Mouse (Mus musculus) cerebellum, adult 9-10 months (tissue): Measurements from ENCODE around the gene Rgl2.

Source experiments
- DNase-seq: peaks from one replicate; pipeline ENCODE4 v3.0.0; 2022

Rgl2 gene

DNA sequence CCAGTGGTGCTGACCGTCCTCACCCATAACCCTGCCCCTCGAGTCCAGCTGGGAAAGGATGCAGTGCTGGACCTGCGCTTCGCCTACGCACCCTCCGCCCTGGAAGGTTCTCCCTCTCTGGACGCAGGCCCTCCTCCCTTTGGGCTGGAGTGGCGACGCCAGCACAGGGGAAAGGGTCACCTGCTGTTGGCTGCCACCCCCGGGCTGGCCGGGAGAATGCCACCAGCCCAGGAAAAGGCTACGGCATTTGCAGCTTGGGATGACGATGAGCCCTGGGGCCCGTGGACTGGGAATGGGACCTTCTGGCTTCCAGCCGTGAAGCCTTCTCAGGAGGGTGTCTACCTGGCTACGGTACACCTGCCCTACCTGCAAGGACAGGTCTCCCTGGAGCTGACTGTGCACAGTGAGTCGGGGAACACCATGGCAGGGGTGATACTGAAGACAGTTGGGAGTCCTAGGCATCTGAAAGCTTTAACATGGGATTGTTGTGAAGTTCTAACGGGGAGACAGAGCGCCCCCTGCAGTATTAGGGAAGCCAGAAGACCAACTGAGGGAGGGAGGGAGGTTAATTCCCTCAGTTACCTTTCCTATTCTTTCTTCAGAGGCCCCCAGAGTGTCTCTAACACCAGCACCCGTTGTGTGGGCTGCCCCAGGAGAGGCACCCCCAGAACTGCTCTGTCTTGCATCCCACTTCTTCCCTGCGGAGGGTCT lies 3.8 kb upstream of the Rgl2 start:
- no peak for DNase-seq

DNA sequence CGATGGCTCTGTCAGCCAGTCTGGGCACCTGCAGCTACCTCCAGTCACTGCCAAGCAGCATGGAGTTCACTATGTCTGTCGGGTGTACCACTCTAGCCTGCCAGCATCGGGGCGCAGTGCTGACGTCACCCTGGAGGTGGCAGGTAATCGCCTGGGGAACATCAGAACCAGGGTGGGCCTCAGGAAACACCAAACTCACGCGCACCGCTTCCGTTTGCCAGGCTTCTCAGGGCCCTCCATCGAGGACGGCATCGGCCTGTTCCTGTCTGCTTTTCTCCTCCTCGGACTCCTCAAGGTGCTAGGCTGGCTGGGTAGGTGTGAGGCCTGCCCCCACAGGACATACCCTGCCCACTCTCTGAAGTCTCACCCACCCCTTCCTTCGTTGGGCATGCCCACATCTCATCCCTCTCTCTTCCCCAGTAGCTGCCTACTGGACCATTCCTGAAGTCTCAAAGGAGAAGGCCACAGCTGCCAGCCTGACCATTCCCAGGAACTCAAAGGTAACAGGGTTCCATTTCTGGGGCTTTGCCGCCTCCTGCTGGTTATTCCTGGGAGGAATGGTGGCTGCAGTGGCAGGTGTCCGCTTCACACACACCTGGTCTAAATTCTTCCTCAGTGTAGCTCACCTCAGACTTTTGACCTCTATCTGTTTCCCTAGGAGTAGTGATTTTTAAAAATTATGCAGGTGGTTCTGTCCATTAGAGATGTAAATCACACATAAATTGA lies 3.0 kb upstream of the Rgl2 start:
- DNase-seq, result no peak

DNA sequence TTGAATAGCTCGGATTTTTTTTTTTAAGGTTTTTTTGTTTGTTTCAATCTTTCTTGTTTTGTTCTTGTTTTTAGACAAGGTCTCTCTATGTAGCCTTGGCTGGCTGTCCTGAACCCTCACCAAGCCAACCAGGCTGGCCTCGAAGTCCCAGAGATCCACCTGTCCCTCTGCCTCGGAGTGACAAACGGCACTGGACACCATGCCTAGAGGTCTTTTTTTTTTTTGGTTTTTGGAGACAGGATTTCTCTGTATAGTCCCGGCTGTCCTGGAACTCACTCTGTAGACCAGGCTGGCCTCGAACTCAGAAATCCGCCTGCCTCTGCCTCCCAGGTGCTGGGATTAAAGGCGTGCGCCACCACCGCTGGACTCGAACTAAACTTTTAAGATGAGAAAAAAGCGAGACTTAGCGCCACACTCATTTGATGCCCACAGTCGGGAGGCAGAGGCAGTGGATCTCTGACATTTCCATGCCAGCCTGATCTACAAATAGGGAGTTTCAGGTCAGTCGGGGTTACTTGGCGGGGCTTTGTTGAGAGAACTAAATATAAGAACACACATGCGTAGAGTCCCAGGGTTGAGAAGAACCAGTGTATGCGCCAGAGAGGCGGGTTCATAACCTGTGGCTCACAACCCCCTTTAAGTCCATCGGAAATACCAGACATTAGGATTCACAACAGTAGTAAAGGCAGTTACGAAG lies 944 bp upstream of the Rgl2 start:
- DNase-seq, result no peak

DNA sequence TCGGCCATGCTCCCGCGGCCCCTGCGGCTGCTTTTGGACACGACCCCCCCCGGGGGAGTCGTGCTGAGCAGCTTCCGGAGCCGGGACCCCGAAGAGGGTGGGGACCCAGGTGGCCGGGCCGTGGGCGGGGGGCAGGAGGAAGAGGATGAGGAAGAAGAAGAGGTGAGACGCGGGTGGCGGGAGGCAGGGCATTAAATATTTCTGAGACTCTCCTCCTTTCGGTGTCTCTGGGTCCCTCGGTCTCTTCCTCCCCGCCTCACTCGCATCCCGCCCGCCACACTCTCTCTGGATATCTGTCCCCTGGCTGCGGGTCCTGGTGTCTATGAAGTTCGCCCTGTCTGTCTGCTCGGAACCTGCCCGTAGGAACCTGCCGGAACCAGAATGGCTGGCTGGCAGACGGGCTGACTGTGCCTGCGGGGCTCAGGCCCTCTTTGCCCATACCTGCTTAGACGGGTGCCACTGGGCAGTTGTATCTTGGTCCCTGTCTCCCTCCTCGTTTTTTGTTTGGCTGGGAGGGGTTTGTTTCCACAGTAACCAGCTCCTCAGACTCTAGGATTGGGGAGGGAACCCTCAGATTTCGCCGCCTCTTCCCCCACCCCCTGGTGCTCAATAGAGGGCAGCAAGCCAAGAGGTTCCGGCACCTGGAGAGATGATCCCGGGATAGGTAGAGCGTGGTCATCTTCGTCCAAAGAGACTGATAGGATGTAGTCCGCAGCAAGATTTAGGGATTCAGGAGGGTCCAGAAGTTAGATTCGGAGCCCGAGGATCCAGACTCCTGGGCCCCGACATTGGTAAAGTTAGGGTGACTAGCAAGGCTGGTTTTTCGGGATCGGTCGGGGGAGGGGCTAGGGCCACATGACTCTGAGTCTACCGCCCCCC lies 1.2 kb downstream of the Rgl2 start:
- DNase-seq, result peak; percentile 83

DNA sequence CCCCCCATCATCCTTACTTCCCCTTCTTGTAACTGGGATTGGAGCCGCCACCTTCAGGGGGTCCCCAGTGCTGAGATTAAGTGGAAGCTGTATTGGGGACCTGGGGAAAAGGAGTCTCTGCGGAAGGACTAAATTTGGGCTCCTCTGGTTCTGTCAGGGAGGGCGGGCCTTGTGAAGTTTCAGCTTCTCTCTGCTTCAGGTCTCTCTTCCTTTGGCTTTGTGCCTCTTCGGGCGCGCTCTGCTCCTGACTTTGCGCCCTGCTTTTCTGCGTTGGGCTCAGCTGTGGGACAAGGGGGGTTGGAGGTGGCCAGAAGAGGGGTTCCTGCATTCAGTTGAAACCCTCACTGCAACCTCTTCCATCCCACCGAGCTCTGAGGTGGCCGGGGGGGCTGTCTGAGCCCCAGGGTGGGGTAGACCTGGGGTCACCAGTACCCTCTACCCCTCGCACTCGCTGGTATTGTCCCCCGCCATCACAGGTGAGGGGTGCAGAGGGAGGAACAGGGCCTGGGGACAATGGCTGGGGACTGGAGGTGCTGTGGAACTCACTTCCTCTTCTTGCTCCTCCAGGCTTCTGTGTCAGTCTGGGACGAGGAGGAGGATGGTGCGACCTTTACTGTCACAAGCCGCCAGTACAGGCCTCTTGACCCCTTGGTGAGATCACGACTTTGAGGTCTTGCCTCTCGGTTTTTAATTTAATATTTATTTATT lies 2.0 kb downstream of the Rgl2 start:
- DNase-seq, result no peak

DNA sequence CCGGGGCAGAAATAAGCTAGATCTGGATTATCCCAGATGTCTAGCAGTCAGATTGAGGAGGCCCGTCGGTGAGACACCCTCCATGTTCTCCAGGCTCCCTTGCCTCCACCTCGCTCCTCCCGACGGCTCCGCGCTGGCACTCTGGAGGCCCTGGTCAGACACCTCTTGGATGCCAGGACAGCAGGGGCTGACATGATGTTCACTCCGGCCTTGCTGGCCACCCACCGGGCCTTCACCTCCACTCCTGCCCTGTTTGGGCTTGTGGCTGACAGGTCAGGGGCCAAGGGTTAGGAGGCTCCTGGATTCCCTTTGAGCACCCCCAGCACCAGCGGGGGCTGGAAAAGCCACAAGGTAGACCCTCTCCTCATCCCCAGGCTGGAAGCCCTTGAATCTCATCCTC lies 2.6 kb downstream of the Rgl2 start:
- no peak for DNase-seq

DNA sequence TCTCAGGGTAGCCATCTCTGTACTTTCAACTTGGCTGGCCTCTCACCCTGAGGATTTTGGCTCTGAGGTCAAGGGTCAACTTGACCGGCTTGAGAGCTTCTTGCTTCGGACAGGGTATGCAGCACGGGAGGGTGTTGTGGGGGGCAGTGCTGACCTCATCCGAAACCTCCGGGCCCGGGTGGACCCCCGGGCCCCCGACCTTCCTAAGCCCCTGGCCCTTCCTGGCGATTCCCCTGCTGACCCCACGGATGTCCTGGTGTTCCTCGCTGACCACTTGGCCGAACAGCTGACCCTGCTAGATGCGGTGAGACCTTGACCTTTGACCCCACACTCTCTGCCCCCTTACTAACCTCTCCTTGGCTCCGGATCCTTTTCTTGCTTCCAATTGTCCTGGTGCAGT lies 3.1 kb downstream of the Rgl2 start:
- no peak for DNase-seq

DNA sequence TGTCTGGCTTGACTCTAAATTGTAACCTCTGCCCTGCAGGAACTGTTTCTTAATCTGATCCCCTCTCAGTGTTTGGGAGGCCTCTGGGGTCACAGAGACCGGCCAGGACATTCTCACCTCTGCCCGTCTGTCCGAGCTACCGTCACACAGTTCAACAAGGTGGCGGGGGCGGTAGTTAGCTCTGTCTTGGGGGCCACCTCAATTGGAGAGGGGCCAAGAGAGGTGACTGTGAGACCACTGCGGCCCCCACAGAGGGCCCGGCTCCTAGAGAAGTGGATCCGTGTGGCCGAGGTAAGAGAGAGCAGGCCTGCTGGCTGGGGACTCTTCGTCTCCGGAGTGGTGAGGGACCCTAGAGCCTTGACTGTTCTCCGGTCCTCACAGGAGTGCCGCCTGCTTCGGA lies 3.6 kb downstream of the Rgl2 start:
- DNase-seq, result no peak

DNA sequence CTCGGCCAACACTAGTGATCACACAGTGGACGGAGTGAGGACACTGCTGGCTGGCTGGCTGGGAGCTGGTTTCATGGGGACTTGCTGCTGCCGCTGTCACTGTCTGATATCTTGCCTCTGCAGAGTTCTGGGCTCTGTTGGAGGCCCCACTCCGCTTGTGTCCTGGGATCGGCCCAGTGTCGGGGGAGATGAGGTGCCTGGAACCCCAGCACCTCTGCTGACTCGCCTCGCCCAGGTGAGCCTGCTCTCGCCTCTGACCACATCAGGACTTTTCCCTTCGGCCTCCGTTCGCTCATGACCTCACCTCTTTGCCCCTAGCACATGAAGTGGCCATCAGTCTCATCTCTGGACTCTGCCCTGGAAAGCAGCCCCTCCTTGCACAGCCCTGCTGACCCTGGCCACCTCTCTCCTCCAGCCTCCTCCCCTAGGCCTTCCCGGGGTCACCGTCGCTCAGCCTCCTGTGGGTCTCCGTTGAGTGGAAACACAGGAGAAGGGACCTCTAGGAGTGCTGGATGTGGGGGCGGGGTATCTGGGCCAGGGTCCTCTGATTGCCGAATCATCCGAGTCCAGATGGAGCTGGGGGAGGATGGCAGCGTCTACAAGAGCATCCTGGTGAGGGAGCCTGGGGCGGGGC lies 6.2 kb downstream of the Rgl2 start:
- DNase-seq, result no peak

DNA sequence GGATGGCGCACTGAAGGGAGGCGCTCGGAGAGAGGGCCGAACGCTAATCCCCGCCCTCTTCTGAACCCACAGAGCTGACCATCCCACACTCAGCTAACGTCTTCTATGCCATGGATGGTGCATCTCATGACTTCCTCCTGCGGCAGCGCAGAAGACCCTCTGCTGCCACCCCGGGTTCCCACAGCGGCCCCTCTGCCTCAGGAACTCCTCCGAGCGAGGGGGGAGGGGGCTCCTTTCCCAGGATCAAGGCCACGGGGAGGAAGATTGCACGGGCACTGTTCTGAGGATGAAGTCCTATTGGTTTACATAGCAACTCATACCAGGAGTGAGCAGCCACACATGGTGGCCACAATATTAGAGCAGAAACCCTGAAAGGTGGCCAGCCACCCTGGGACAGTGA lies 7.7 kb downstream of the Rgl2 start:
- DNase-seq, result no peak

DNA sequence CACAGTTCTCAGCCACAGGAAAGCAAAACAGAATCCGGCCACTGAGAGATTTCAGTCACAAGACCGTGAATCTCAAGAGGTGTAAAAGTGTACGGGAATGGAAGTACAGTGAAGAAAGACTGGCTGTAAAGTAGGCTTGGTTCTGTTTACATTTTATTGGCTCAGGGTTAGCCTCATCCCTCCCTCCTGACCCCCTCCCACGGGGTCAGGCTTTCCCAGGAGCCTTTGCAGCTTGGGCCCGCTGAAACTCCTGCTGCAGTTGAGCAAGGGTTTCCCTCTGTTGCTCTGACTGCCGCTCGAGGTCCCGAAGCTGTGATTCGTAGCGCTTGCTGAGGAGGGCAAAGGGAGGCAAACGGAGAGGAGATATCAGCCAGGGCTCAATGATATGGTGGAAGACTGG lies 9.4 kb downstream of the Rgl2 start:
- DNase-seq, result no peak

DNA sequence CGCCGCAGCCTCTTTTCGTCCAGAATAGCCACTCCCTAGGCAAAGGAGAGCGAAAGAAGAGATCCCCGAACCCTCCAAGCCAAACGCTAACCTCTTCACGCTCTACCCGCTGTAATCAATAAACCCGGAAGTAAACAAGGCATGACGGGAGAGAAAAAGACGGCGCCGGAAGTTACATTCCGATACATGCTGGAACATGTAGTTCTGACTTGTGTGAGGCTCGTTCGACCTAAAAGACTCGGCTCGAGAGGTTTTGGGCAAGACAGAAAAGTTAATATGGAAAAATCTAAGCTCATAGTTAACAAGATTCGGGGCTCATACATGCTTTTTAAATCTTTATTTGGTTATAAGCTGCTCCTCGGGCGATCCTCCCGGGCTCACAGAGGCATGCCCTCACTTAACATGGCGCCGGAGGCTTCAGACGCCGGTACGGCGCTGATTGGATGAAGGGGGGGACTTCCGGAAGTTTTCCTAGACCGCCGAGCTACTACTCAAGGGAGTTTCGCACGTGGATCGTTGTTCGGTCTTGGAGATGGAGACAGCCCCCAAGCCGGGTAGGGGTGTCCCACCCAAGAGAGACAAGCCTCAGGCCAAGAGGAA lies 11.0 kb downstream of the Rgl2 start, which contains the start of the genes Pfdn6 and Wdr46:
TSS of gene Pfdn6 (minus strand) at position 138 of the 600 bp plus-strand sequence.
TSS of gene Wdr46 (plus strand) at position 455 of the 600 bp plus-strand sequence.
- peak; percentile 91 for DNase-seq

DNA sequence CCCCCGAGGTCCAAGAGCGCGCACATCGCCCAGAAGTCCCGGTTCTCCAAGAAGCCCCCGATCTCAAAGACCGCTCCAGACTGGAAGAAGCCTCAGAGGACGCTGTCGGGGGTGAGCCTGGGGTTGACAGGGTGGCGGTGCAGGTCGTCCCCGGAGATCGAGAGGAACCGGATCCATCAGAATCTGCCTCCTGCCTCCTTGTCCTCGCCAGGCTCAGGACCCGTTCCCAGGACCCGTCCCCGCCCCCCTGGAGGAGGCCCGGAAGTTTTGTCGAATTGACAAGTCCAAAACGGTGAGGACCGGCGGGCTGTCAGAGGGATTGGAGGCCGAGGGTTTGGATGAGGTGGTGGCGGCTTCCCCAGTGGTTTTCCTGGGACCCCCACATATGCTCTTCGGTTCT lies 11.6 kb downstream of the Rgl2 start:
- no peak for DNase-seq

DNA sequence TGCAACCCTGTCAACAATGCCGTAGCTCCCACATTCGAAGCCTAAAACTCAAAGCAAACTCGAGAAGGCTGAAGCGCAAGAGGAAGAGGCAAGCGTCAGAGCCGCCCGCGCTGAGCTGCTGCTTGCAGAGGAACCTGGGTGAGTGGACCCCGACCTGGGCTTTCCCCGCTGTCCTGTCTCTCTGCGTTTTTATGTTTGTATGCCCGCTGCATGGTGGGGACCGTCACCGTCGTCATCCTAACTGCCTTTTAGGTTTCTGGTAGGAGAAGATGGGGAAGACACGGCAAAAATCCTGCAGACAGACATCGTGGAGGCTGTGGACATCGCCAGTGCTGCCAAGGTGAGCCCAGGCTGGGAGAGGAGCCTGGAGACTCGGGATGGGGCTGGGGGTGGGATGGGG lies 12.0 kb downstream of the Rgl2 start:
- no peak for DNase-seq

DNA sequence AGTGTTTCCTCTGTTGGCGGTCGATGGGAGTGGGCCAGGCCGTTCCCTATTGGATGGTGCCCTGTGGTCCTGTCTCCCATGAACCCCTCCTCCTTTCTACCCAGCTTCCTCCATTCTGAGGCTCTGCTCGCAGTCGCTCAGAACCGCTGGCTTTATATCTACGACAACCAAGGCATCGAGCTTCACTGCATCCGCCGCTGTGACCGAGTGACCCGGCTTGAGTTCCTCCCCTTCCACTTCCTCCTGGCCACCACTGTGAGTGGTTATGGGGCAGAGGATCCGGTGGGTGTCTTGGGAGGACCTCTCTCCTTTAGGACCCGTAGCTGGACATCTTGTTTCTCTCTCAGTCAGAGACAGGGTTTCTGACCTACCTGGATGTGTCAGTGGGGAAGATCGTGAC lies 14.1 kb downstream of the Rgl2 start:
- no peak for DNase-seq

DNA sequence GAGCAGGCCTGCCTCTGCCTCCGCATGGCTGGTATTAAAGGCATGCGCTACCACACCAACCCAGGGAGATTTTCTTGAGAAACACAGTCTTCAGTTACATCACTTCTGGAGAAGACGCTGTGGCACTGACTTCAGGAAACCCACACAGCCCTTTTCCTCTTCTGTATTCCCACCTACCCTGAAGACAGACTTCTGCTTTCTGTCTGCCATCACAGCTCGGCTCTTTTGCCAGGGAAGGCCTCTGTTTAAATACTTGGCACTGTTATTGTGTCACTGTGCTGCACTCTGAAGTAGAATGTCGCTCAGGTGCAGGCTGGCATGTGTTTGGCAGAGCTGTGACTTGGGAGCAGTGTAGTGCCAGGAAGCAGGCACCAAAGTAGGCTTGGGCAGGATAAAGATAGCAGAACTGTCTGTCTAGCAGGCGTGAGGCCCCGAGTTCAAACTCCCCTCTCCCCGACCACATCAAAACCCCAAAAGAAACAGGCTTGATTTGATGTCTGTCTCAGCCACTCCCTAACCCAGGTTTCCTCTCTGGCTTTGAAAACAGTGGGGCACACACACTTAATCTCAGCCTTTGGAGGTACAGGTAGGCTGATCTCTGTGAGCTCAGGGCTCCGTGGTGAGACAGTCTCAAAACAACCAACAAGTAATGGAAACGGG lies 18.2 kb downstream of the Rgl2 start:
- no peak for DNase-seq

DNA sequence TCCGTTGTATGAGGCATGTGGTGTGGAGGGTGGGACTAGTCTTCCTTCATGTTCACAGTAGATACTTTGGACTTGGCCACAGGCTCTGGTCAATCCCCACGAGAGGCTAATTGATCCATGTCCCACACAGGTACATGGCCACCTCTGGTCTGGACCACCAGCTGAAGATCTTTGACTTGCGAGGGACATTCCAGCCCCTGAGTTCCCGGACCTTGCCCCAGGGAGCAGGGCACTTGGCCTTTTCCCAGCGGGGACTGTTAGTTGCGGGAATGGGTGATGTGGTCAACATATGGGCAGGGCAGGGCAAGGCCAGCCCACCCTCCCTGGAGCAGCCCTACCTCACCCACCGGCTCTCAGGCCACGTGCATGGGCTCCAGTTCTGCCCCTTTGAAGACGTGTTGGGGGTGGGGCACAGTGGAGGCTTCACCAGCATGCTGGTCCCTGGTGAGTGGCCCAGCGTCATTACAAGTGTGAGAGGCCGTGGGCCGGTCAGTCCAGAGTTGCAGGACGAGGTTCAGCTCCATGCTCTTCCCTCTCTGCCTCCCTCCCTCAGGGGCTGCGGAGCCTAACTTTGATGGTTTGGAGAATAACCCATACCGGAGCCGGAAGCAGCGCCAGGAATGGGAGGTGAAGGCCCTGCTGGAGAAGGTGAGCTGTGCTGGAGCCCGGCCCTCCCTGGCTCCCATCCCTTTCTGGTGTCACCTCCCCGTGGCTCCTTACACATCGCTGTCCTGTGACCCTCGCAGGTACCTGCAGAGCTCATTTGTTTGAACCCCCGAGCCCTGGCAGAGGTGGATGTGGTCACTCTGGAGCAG lies 19.0 kb downstream of the Rgl2 start:
- peak; percentile 34 for DNase-seq

DNA sequence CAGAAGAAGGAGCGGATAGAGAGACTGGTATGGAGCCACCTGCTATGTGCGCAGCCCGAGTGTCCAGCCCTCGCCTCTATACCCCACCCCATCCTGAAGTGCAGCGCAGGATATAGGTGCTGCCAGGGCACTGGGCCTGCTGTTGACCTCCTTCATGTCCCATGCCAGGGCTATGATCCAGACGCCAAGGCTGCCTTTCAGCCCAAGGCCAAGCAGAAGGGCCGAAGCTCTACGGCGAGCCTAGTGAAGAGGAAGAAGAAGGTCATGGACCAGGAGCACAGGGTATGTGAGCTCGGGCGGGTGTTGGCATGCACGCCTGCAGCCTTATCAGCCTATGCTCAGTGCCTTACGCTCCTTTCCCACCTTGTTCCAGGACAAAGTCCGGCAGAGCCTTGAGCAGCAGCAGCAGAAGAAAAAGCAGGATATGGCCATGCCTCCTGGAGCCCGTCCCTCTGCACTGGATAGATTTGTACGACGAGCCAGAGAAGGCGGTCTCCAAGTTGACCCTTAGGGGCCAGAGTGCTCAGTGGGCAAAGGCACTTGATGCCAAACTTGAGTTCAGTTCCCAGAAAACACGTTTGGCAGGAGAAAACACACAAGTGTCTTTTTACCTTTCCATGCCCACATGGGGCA lies 19.7 kb downstream of the Rgl2 start:
- no peak for DNase-seq

DNA sequence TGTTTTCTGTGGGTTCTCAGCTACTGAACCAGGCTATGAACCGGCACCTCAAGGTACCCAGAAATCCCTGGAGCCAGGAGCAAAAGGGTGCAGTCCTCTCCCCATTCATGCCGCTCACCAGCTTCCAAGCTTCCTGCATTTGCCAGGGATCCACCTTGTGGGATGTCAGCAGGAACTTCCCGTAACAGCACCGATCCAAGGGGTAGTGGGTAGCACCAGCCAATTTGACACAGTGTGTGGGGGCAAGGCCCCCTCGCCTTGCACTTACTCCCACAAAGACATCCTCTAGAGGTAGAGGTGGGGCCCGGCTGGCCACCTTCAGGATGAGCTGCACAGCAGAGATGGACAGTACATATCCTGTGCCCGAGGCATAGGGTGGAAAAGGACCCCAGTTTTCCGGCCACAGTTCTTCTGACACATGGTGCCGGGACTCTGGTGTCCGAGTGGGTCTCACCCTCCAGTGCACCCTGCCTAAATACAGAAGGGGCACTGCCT lies 20.8 kb downstream of the Rgl2 start:
- DNase-seq, result no peak
